Mouse (Mus musculus) layer of hippocampus, postnatal 25 days (tissue): ENCODE results near the gene Gata5. TPM values are rescaled to one million over a fixed set of nuclear protein-coding genes. Genes with fewer than 3 reads are reported as not detected.
A peak's percentile ranks its signal among the peaks of the same experiment; 100 is the strongest.

ENCODE experiments used
- DNase-seq, 2 experiments: peaks; one replicate each; pipeline ENCODE4 v3.0.0; 2022; ENCODE audit warnings: mixed read lengths in 2 of 2, low spot score in 1 of 2; ENCODE audit errors: extremely low spot score in 1 of 2
- total RNA-seq, 2 experiments: library from RNA; stranded (reverse); gene quantifications; 2 replicates each; pipeline ENCODE4 v1.2.3; 2021

Gata5 gene
- total RNA-seq, 2 experiments from 2014 or later = not detected

GRCm38 (mm10) chr2:180311147-180311546 lies 23.4 kb downstream of the Gata5 start:
- no peak for DNase-seq

GRCm38 (mm10) chr2:180307680-180308079 lies 26.8 kb downstream of the Gata5 start:
- no peak for DNase-seq

GRCm38 (mm10) chr2:180306423-180307168 lies 27.9 kb downstream of the Gata5 start:
- DNase-seq = peak in 1 of 2 experiments; percentile 7

- DNase-seq = no peak
Measured at GRCm38 (mm10) chr2:180306009-180306408, 28.5 kb downstream of the Gata5 start.

GRCm38 (mm10) chr2:180305490-180305889 lies 29.0 kb downstream of the Gata5 start:
- no peak for DNase-seq

GRCm38 (mm10) chr2:180304554-180304953 lies 29.9 kb downstream of the Gata5 start:
- DNase-seq = no peak

- DNase-seq = no peak
Measured at GRCm38 (mm10) chr2:180303468-180303867, 31.0 kb downstream of the Gata5 start.

- no peak for DNase-seq
Measured at GRCm38 (mm10) chr2:180302201-180302600, 32.3 kb downstream of the Gata5 start.

GRCm38 (mm10) chr2:180300771-180301170 lies 33.7 kb downstream of the Gata5 start:
- no peak for DNase-seq

GRCm38 (mm10) chr2:180300252-180300651 lies 34.2 kb downstream of the Gata5 start:
- no peak for DNase-seq

- no peak for DNase-seq
Measured at GRCm38 (mm10) chr2:180292906-180293305, 41.6 kb downstream of the Gata5 start.

- no peak for DNase-seq
Measured at GRCm38 (mm10) chr2:180292026-180292425, 42.5 kb downstream of the Gata5 start.

- no peak for DNase-seq
Measured at GRCm38 (mm10) chr2:180291566-180291965, 42.9 kb downstream of the Gata5 start.

- no peak for DNase-seq
Measured at GRCm38 (mm10) chr2:180290503-180290902, 44.0 kb downstream of the Gata5 start.

- no peak for DNase-seq
Measured at GRCm38 (mm10) chr2:180289440-180290108, 44.9 kb downstream of the Gata5 start, which contains the start of gene Rbbp8nl. TSS of gene Rbbp8nl (minus strand) at chr2:180289879.

GRCm38 (mm10) chr2:180288966-180289365 lies 45.5 kb downstream of the Gata5 start:
- DNase-seq = no peak

GRCm38 (mm10) chr2:180279321-180279720 lies 55.2 kb downstream of the Gata5 start:
- no peak for DNase-seq

GRCm38 (mm10) chr2:180277773-180278320 lies 56.7 kb downstream of the Gata5 start:
- DNase-seq = no peak

GRCm38 (mm10) chr2:180276851-180277259 lies 57.6 kb downstream of the Gata5 start:
- DNase-seq = no peak

- no peak for DNase-seq
Measured at GRCm38 (mm10) chr2:180276385-180276784, 58.1 kb downstream of the Gata5 start.

GRCm38 (mm10) chr2:180275836-180276235 lies 58.7 kb downstream of the Gata5 start:
- DNase-seq = peak; percentile 75 to 90
